Mouse (Mus musculus): ENCODE measurements around the gene Fnbp1l. TPM values are rescaled to one million over a fixed set of nuclear protein-coding genes. Genes with fewer than 3 reads are reported as not detected.

Fnbp1l gene
- polyA plus RNA-seq, 1 experiment from 2014 or later, result 277 TPM

- H3K4me2 ChIP-seq (ENCODE audit: low read length), result no peak overlapping the region
- 89% methylated on average over 3 of the region's 3 CpGs for WGBS
- no peak for DNase-seq
- no peak overlapping the region for H3K4me3 ChIP-seq (replicated peaks; ENCODE audit: low read depth, low read length)
- ATAC-seq (ENCODE audit: low FRiP score, low TSS enrichment), result no peak
- peaks cover 10% of the 10 kb centered on the region; the same call in 1 of the 2 replicates for H3K36me3 ChIP-seq (ENCODE audit: control insufficient read depth, insufficient read depth, low read length)
- H3K9ac ChIP-seq (replicated peaks; ENCODE audit: low read length), result no peak overlapping the region
- H3K4me1 ChIP-seq (ENCODE audit: control insufficient read depth, insufficient read depth, low read length), result no peaks in the 10 kb centered on the region
- H3K9me3 ChIP-seq (ENCODE audit: control insufficient read depth, low read length), result no peaks in the 10 kb centered on the region
- H3K27ac ChIP-seq (replicated peaks; ENCODE audit: low read depth, low read length), result no peak overlapping the region
- H3K27me3 ChIP-seq (ENCODE audit: control insufficient read depth, insufficient read depth, low read length), result no peaks in the 10 kb centered on the region
Measured at GRCm38 (mm10) chr3:122528477-122528876, 91.0 kb downstream of the Fnbp1l start.

GRCm38 (mm10) chr3:122521294-122521693 lies 98.2 kb downstream of the Fnbp1l start:
- 45% methylated on average over 1 of the region's 1 CpGs for WGBS
- H3K4me2 ChIP-seq (ENCODE audit: low read length), result no peak overlapping the region
- ATAC-seq (ENCODE audit: low FRiP score, low TSS enrichment) (no peak), DNase-seq (no peak)
- peaks cover 10% of the 10 kb centered on the region; the same call in 1 of the 2 replicates for H3K36me3 ChIP-seq (ENCODE audit: control insufficient read depth, insufficient read depth, low read length)
- H3K9ac ChIP-seq (replicated peaks; ENCODE audit: low read length), result no peak overlapping the region
- H3K4me3 ChIP-seq (replicated peaks; ENCODE audit: low read depth, low read length), result no peak overlapping the region
- no peak overlapping the region for H3K27ac ChIP-seq (replicated peaks; ENCODE audit: low read depth, low read length)
- no peaks in the 10 kb centered on the region for H3K27me3 ChIP-seq (ENCODE audit: control insufficient read depth, insufficient read depth, low read length)
- H3K9me3 ChIP-seq (ENCODE audit: control insufficient read depth, low read length), result no peaks in the 10 kb centered on the region
- peaks cover 24% of the 10 kb centered on the region for H3K4me1 ChIP-seq (ENCODE audit: control insufficient read depth, insufficient read depth, low read length)

DNA sequence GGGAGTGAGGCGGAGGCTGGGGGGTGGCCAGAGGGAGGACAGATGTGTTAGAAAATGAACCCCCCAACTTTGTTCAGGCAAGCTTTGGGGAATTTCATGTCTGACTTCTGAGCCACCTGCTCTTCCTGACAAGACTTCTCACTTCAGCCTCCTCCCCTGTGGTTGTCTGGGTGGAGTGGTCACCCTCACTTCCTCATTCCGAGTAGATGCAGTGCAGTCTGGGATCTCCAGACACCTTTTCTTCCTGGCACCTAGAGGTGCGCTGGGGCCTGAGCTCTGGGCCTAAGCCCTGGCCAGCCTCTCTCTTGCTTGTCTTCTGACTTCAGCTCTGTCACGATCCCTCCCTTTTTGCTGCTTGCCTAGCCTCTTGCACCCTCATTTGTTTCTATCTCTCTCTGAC lies 98.6 kb downstream of the Fnbp1l start:
- Histone ChIP-seq H3K4me2 (ENCODE audit: low read length) (no peak overlapping the region), H3K4me1 (ENCODE audit: control insufficient read depth, insufficient read depth, low read length) (peaks cover 24% of the 10 kb centered on the region), H3K4me3 (replicated peaks; ENCODE audit: low read depth, low read length) (no peak overlapping the region), H3K27ac (replicated peaks; ENCODE audit: low read depth, low read length) (no peak overlapping the region), H3K36me3 (ENCODE audit: control insufficient read depth, insufficient read depth, low read length) (peaks cover 8% of the 10 kb centered on the region; the same call in 1 of the 2 replicates), H3K9me3 (ENCODE audit: control insufficient read depth, low read length) (no peaks in the 10 kb centered on the region), H3K9ac (replicated peaks; ENCODE audit: low read length) (no peak overlapping the region), H3K27me3 (ENCODE audit: control insufficient read depth, insufficient read depth, low read length) (no peaks in the 10 kb centered on the region)
- WGBS, result 96% methylated on average over 4 of the region's 4 CpGs
- no peak for ATAC-seq (ENCODE audit: low FRiP score, low TSS enrichment)
- no peak for DNase-seq

- no peaks in the 10 kb centered on the region for H3K27me3 ChIP-seq (ENCODE audit: control insufficient read depth, insufficient read depth, low read length)
- DNase-seq (no peak), ATAC-seq (ENCODE audit: low FRiP score, low TSS enrichment) (no peak)
- H3K9ac ChIP-seq (replicated peaks; ENCODE audit: low read length), result no peak overlapping the region
- H3K4me3 ChIP-seq (replicated peaks; ENCODE audit: low read depth, low read length), result no peak overlapping the region
- H3K36me3 ChIP-seq (ENCODE audit: control insufficient read depth, insufficient read depth, low read length), result peaks cover 5% of the 10 kb centered on the region; the same call in 1 of the 2 replicates
- WGBS, result 87% methylated on average over 3 of the region's 3 CpGs
- H3K4me2 ChIP-seq (ENCODE audit: low read length), result no peak overlapping the region
- H3K4me1 ChIP-seq (ENCODE audit: control insufficient read depth, insufficient read depth, low read length), result peaks cover 24% of the 10 kb centered on the region
- no peak overlapping the region for H3K27ac ChIP-seq (replicated peaks; ENCODE audit: low read depth, low read length)
- H3K9me3 ChIP-seq (ENCODE audit: control insufficient read depth, low read length), result no peaks in the 10 kb centered on the region
Measured at GRCm38 (mm10) chr3:122520365-122520764, 99.2 kb downstream of the Fnbp1l start.

GRCm38 (mm10) chr3:122519082-122519481 lies 100.4 kb downstream of the Fnbp1l start:
- Histone ChIP-seq H3K27me3 (ENCODE audit: control insufficient read depth, insufficient read depth, low read length) (no peaks in the 10 kb centered on the region), H3K36me3 (ENCODE audit: control insufficient read depth, insufficient read depth, low read length) (no peaks in the 10 kb centered on the region), H3K27ac (replicated peaks; ENCODE audit: low read depth, low read length) (peak overlapping the region; percentile 62), H3K4me3 (replicated peaks; ENCODE audit: low read depth, low read length) (no peak overlapping the region), H3K4me2 (ENCODE audit: low read length) (peak overlapping the region; percentile 19; the same call in 1 of the 2 replicates), H3K4me1 (ENCODE audit: control insufficient read depth, insufficient read depth, low read length) (peaks cover 24% of the 10 kb centered on the region), H3K9me3 (ENCODE audit: control insufficient read depth, low read length) (no peaks in the 10 kb centered on the region), H3K9ac (replicated peaks; ENCODE audit: low read length) (no peak overlapping the region)
- 38% methylated on average over 13 of the region's 13 CpGs for WGBS
- DNase-seq, result peak; percentile 61
- no peak; the same call in 1 of the 2 replicates for ATAC-seq (ENCODE audit: low FRiP score, low TSS enrichment)

- Histone ChIP-seq H3K4me3 (replicated peaks; ENCODE audit: low read depth, low read length) (no peak overlapping the region), H3K27ac (replicated peaks; ENCODE audit: low read depth, low read length) (peak overlapping the region; percentile 62), H3K36me3 (ENCODE audit: control insufficient read depth, insufficient read depth, low read length) (no peaks in the 10 kb centered on the region), H3K9me3 (ENCODE audit: control insufficient read depth, low read length) (no peaks in the 10 kb centered on the region), H3K27me3 (ENCODE audit: control insufficient read depth, insufficient read depth, low read length) (no peaks in the 10 kb centered on the region), H3K9ac (replicated peaks; ENCODE audit: low read length) (no peak overlapping the region), H3K4me2 (ENCODE audit: low read length) (no peak overlapping the region), H3K4me1 (ENCODE audit: control insufficient read depth, insufficient read depth, low read length) (peaks cover 24% of the 10 kb centered on the region)
- ATAC-seq (ENCODE audit: low FRiP score, low TSS enrichment) (peak; percentile 35; the same call in 1 of the 2 replicates), DNase-seq (peak; percentile 59)
- 43% methylated on average over 9 of the region's 9 CpGs for whole genome bisulfite sequencing
Measured at GRCm38 (mm10) chr3:122518231-122518736, 101.2 kb downstream of the Fnbp1l start.

GRCm38 (mm10) chr3:122517726-122518125 lies 101.8 kb downstream of the Fnbp1l start:
- H3K36me3 ChIP-seq (ENCODE audit: control insufficient read depth, insufficient read depth, low read length), result no peaks in the 10 kb centered on the region
- H3K9me3 ChIP-seq (ENCODE audit: control insufficient read depth, low read length), result no peaks in the 10 kb centered on the region
- WGBS, result 77% methylated on average over 4 of the region's 4 CpGs
- H3K4me2 ChIP-seq (ENCODE audit: low read length), result no peak overlapping the region
- H3K4me1 ChIP-seq (ENCODE audit: control insufficient read depth, insufficient read depth, low read length), result peaks cover 24% of the 10 kb centered on the region
- H3K27ac ChIP-seq (replicated peaks; ENCODE audit: low read depth, low read length), result peak overlapping the region; percentile 62
- ATAC-seq (ENCODE audit: low FRiP score, low TSS enrichment) (no peak), DNase-seq (no peak)
- H3K9ac ChIP-seq (replicated peaks; ENCODE audit: low read length), result no peak overlapping the region
- H3K27me3 ChIP-seq (ENCODE audit: control insufficient read depth, insufficient read depth, low read length), result no peaks in the 10 kb centered on the region
- no peak overlapping the region for H3K4me3 ChIP-seq (replicated peaks; ENCODE audit: low read depth, low read length)

DNA sequence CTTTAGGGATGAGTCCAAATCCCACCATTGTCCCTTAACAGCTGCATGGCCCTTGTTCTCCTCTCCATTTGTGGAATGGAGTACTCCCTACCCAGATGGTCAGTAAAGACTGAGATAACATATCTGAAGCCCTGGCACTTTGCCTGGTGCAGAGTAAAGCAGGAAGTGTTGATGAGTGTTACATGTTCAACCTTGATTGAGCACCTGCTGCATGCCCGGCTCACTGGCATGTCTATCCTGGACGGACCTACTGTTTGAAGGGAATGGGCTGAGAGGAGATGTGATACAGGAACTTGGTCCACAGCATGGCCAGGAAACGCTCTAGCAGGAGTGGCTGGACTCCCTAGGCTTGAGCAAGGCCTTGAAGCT lies 103.2 kb downstream of the Fnbp1l start:
- Histone ChIP-seq H3K27ac (replicated peaks; ENCODE audit: low read depth, low read length) (no peak overlapping the region), H3K4me1 (ENCODE audit: control insufficient read depth, insufficient read depth, low read length) (peaks cover 24% of the 10 kb centered on the region), H3K27me3 (ENCODE audit: control insufficient read depth, insufficient read depth, low read length) (no peaks in the 10 kb centered on the region), H3K9ac (replicated peaks; ENCODE audit: low read length) (no peak overlapping the region), H3K9me3 (ENCODE audit: control insufficient read depth, low read length) (no peaks in the 10 kb centered on the region), H3K4me3 (replicated peaks; ENCODE audit: low read depth, low read length) (no peak overlapping the region), H3K36me3 (ENCODE audit: control insufficient read depth, insufficient read depth, low read length) (no peaks in the 10 kb centered on the region), H3K4me2 (ENCODE audit: low read length) (no peak overlapping the region)
- 96% methylated on average over 3 of the region's 3 CpGs for WGBS
- ATAC-seq (ENCODE audit: low FRiP score, low TSS enrichment) (no peak), DNase-seq (no peak)

DNA sequence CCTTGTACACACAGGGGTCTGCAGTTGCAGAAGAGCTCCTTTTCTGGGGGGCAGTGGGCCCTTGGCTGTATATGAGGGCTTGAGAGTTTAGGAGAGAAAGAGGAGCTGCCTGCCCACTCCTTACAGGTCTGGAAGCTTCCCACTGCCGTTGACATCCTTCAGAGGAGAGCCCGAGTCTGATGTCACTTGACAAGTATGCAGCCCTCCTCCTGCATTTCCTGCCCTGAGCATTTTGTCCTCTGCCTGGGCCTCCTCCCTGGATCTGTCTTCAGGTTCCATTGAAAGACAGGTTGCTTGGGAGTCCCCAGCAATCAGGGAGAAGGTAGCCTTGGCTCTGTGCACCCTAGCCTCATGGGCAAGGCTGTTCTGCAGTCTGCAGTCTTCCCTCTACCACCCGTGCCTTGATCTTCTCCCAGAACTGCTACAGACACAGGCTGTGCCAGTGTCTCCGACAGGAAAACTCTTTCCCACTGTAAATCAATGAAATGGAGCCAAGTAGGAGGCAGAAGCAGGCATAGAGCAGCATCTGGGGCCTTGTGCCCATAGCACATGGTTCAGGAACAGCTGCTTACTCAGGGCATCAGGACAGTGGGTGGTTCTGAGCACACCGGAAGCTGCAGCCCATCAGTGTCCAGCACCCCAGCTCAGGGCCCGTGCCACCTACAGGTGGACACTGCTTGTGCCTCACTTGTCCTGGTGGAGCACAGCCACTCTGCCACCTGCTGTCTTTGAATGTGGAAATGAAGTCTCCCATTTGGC lies 103.8 kb downstream of the Fnbp1l start:
- H3K36me3 ChIP-seq (ENCODE audit: control insufficient read depth, insufficient read depth, low read length), result no peaks in the 10 kb centered on the region
- no peak overlapping the region for H3K4me3 ChIP-seq (replicated peaks; ENCODE audit: low read depth, low read length)
- H3K9me3 ChIP-seq (ENCODE audit: control insufficient read depth, low read length), result no peaks in the 10 kb centered on the region
- no peak overlapping the region for H3K27ac ChIP-seq (replicated peaks; ENCODE audit: low read depth, low read length)
- H3K9ac ChIP-seq (replicated peaks; ENCODE audit: low read length), result no peak overlapping the region
- ATAC-seq (ENCODE audit: low FRiP score, low TSS enrichment), result no peak
- no peak for DNase-seq
- 87% methylated on average over 6 of the region's 6 CpGs for WGBS
- no peaks in the 10 kb centered on the region for H3K27me3 ChIP-seq (ENCODE audit: control insufficient read depth, insufficient read depth, low read length)
- H3K4me1 ChIP-seq (ENCODE audit: control insufficient read depth, insufficient read depth, low read length), result peaks cover 24% of the 10 kb centered on the region
- no peak overlapping the region for H3K4me2 ChIP-seq (ENCODE audit: low read length)
